In genomic region chr6:17636764-17637170, GRCm38 (mm10) we compare ENCODE assay signal across 8 mouse cellular contexts. TPM values are rescaled to one million over a fixed set of nuclear protein-coding genes. Genes with fewer than 3 reads are reported as not detected.
DNase-seq lines count a peak whose midpoint lies in the region; ATAC-seq and TF ChIP-seq lines count a peak whose summit lies in the region.

No protein-coding gene starts in this region.

- TF ChIP-seq EP300 in MEL (IDR thresholded peaks at IDR 0.05; ENCODE audit: low read depth in 1 of 2, low read length in 2 of 2), result peak in 1 of 2 experiments; percentile 27; a peak in 1 of 4 replicates
- no peak for TF ChIP-seq EP300 in lung, postnatal 0 days (IDR thresholded peaks at IDR 0.05)

- no peak overlapping the region; the same call in 1 of the 2 replicates for H3K27ac ChIP-seq in MEL (ENCODE audit: control insufficient read depth, low read depth, low read length)
- H3K27ac ChIP-seq in cerebellum, adult 2 months (ENCODE audit: insufficient read depth, low read length), result no peak overlapping the region
- H3K27ac ChIP-seq in hindbrain, embryonic 10.5 days, result peak overlapping the region; percentile 98
- H3K27ac ChIP-seq in lung, postnatal 0 days (ENCODE audit: low read length), result peak overlapping the region; percentile 97

- TF ChIP-seq RAD21 in MEL (IDR thresholded peaks at IDR 0.05; ENCODE audit: low read depth, low read length), result no peak

- under 1% methylated on average over 44 of the region's 45 CpGs for WGBS in cerebellum, adult 2 months
- under 1% methylated on average over 39 of the region's 45 CpGs for WGBS in hindbrain, embryonic 10.5 days
- 2% methylated on average over 33 of the region's 45 CpGs for WGBS in lung, postnatal 0 days

- ATAC-seq in lung, postnatal 0 days, result peak; percentile 96

- H3K27me3 ChIP-seq in MEL (ENCODE audit: control insufficient read depth in 1 of 2, insufficient read depth in 2 of 2, low read length in 2 of 2), result no peaks in the 10 kb centered on the region
- no peaks in the 10 kb centered on the region for H3K27me3 ChIP-seq in cerebellum, adult 2 months (ENCODE audit: control insufficient read depth, insufficient read depth, low read length)
- H3K27me3 ChIP-seq in hindbrain, embryonic 10.5 days (ENCODE audit: insufficient read depth, poor library complexity, severe bottlenecking), result no peaks in the 10 kb centered on the region
- no peaks in the 10 kb centered on the region for H3K27me3 ChIP-seq in lung, postnatal 0 days (replicated peaks; ENCODE audit: insufficient read depth, low read length)

- H3K4me3 ChIP-seq in MEL (ENCODE audit: control insufficient read depth in 1 of 2, insufficient read depth in 1 of 2, low read depth in 2 of 2, low read length in 2 of 2), result peak overlapping the region; percentile 35 to 73
- peak overlapping the region; percentile 74 for H3K4me3 ChIP-seq in cerebellum, adult 2 months (replicated peaks; ENCODE audit: insufficient read depth, low read depth, low read length)
- peak overlapping the region; percentile 91 for H3K4me3 ChIP-seq in hindbrain, embryonic 10.5 days
- peak overlapping the region; percentile 89 for H3K4me3 ChIP-seq in lung, postnatal 0 days (ENCODE audit: low read depth, low read length)

- peaks cover 30% of the 10 kb centered on the region for H3K79me2 ChIP-seq in MEL (ENCODE audit: control insufficient read depth, insufficient read depth, low read length, poor library complexity)

- peak; percentile 75 to 83; a peak in 3 of 4 replicates for TF ChIP-seq POLR2A in MEL (IDR thresholded peaks at IDR 0.05; ENCODE audit: control insufficient read depth in 1 of 2, insufficient read depth in 1 of 2, low read depth in 1 of 2, low read length in 2 of 2, poor library complexity in 1 of 2)
- peak; percentile 74 for TF ChIP-seq POLR2A in cerebellum, adult 2 months (IDR thresholded peaks at IDR 0.05; ENCODE audit: borderline replicate concordance, insufficient read depth, low read length)

- no peaks in the 10 kb centered on the region for H3K9me3 ChIP-seq in MEL (replicated peaks; ENCODE audit: insufficient read depth, low read length)
- H3K9me3 ChIP-seq in hindbrain, embryonic 10.5 days, result peaks cover 5% of the 10 kb centered on the region; the same call in 1 of the 2 replicates
- no peaks in the 10 kb centered on the region for H3K9me3 ChIP-seq in lung, postnatal 0 days (ENCODE audit: low read length)

- no peak for TF ChIP-seq CTCF in MEL (IDR thresholded peaks at IDR 0.05 in 2 of 3, conservative IDR thresholded peaks at IDR 0.05 in 1 of 3; ENCODE audit: control insufficient read depth in 1 of 3, insufficient read depth in 1 of 3, low read depth in 2 of 3, low read length in 3 of 3, poor library complexity in 1 of 3, severe bottlenecking in 1 of 3)
- TF ChIP-seq CTCF in cerebellum, adult 2 months (IDR thresholded peaks at IDR 0.05; ENCODE audit: borderline replicate concordance, insufficient read depth, low read depth, low read length), result no peak
- peak; percentile 23; the same call in 1 of the 2 replicates for TF ChIP-seq CTCF in lung, postnatal 0 days (IDR thresholded peaks at IDR 0.05)

- peaks cover 17 to 31% of the 10 kb centered on the region in 2 experiments for H3K4me1 ChIP-seq in MEL (ENCODE audit: control insufficient read depth in 1 of 2, insufficient read depth in 2 of 2, low read length in 2 of 2)
- no peaks in the 10 kb centered on the region; the same call in 1 of the 2 replicates for H3K4me1 ChIP-seq in cerebellum, adult 2 months (ENCODE audit: control insufficient read depth, insufficient read depth, low read length)
- H3K4me1 ChIP-seq in hindbrain, embryonic 10.5 days (replicated peaks), result peaks cover 18% of the 10 kb centered on the region
- peaks cover 5% of the 10 kb centered on the region; the same call in 1 of the 2 replicates for H3K4me1 ChIP-seq in lung, postnatal 0 days (ENCODE audit: insufficient read depth, low read depth, low read length)

- peaks cover 4 to 36% of the 10 kb centered on the region in 2 experiments; a peak in 3 of 4 replicates for H3K36me3 ChIP-seq in MEL (ENCODE audit: control insufficient read depth in 1 of 2, insufficient read depth in 2 of 2, low read length in 2 of 2)
- peaks cover 6% of the 10 kb centered on the region for H3K36me3 ChIP-seq in hindbrain, embryonic 10.5 days
- H3K36me3 ChIP-seq in lung, postnatal 0 days (ENCODE audit: insufficient read depth, low read length), result no peaks in the 10 kb centered on the region

- peak overlapping the region; percentile 76; the same call in 1 of the 2 replicates for H3K4me2 ChIP-seq in lung, postnatal 0 days (replicated peaks; ENCODE audit: low read depth, low read length)

- H3K9ac ChIP-seq in MEL (ENCODE audit: control insufficient read depth, low read depth, low read length, poor library complexity, severe bottlenecking), result peak overlapping the region; percentile 61
- H3K9ac ChIP-seq in lung, postnatal 0 days (replicated peaks; ENCODE audit: low read depth), result peak overlapping the region; percentile 90

- DNase-seq in MEL (ENCODE audit: low read depth, low spot score), result peak; percentile 94
- DNase-seq in cerebellum, adult 2 months, result peak; percentile 95 to 96
- DNase-seq in forelimb bud, embryonic 11.5 days (ENCODE audit: low read depth, low spot score), result peak; percentile 92
- peak; percentile 93 for DNase-seq in hindbrain, embryonic 10.5 days (ENCODE audit: low spot score)
- DNase-seq in layer of hippocampus, adult 9-11 months, result peak; percentile 97
- DNase-seq in lung, postnatal 0 days (ENCODE audit: low spot score), result peak; percentile 97
- peak; percentile 93 for DNase-seq in ovary, postnatal 14 days (ENCODE audit: low spot score)
- DNase-seq in thymus, postnatal 14 days, result peak; percentile 98

TF ChIP-seq in MEL, 35 proteins besides CTCF, POLR2A, EP300 and RAD21 (continues in another document):
- TF ChIP-seq ETS1 (IDR thresholded peaks at IDR 0.05; ENCODE audit: low read depth, low read length) (0 out of 2 replicates have a peak, but pooled peaks have one; percentile 34), KAT2A (conservative IDR thresholded peaks at IDR 0.05; ENCODE audit: low read depth, low read length) (no peak), POLR2AphosphoS2 (IDR thresholded peaks at IDR 0.05; ENCODE audit: low read length) (peak; percentile 84; the same call in 1 of the 2 replicates), MYB (IDR thresholded peaks at IDR 0.05; ENCODE audit: low read depth, low read length) (no peak), NELFE (IDR thresholded peaks at IDR 0.05; ENCODE audit: low read depth, low read length) (peak; percentile 79), MYC (IDR thresholded peaks at IDR 0.05; ENCODE audit: low read depth, low read length) (no peak), CHD1 (IDR thresholded peaks at IDR 0.05; ENCODE audit: low read depth, low read length) (no peak), MAZ (IDR thresholded peaks at IDR 0.05; ENCODE audit: low read depth, low read length) (no peak), GATA1 (IDR thresholded peaks at IDR 0.05; ENCODE audit: low read depth, low read length) (no peak), ZC3H11A (IDR thresholded peaks at IDR 0.05; ENCODE audit: low read depth, low read length) (no peak), TAL1 (IDR thresholded peaks at IDR 0.05; ENCODE audit: low read length) (no peak), MXI1 (IDR thresholded peaks at IDR 0.05; ENCODE audit: low read depth, low read length) (peak; percentile 63), SMC3 (IDR thresholded peaks at IDR 0.05; ENCODE audit: low read depth, low read length) (no peak), MAX (IDR thresholded peaks at IDR 0.05; ENCODE audit: low read length) (no peak; the same call in 1 of the 2 replicates), USF2 (IDR thresholded peaks at IDR 0.05; ENCODE audit: borderline replicate concordance in 1 of 2, insufficient read depth in 1 of 2, low read depth in 1 of 2, low read length in 2 of 2) (no peak), UBTF (IDR thresholded peaks at IDR 0.05; ENCODE audit: borderline replicate concordance, insufficient read depth, low read depth, low read length) (no peak), POLR2AphosphoS5 (IDR thresholded peaks at IDR 0.05; ENCODE audit: borderline replicate concordance, low read depth, low read length) (no peak), ZKSCAN1 (IDR thresholded peaks at IDR 0.05; ENCODE audit: low read depth, low read length) (no peak), USF1 (IDR thresholded peaks at IDR 0.05; ENCODE audit: low read depth, low read length) (peak; percentile 79), SIN3A (IDR thresholded peaks at IDR 0.05; ENCODE audit: low read length) (no peak), GABPA (IDR thresholded peaks at IDR 0.05; ENCODE audit: low read depth, low read length) (no peak), JUND (IDR thresholded peaks at IDR 0.05; ENCODE audit: low read depth, low read length) (no peak), MAFK (IDR thresholded peaks at IDR 0.05; ENCODE audit: borderline replicate concordance, low read depth, low read length) (no peak), ZNF384 (IDR thresholded peaks at IDR 0.05; ENCODE audit: low read depth, low read length) (no peak), TCF12 (IDR thresholded peaks at IDR 0.05; ENCODE audit: low read depth, low read length) (peak; percentile 54; the same call in 1 of the 2 replicates), BHLHE40 (IDR thresholded peaks at IDR 0.05; ENCODE audit: borderline replicate concordance, low read depth, low read length) (no peak), MEF2A (IDR thresholded peaks at IDR 0.05; ENCODE audit: extremely low read depth, insufficient replicate concordance, low read depth, low read length, poor library complexity, severe bottlenecking) (no peak), HCFC1 (IDR thresholded peaks at IDR 0.05; ENCODE audit: low read depth, low read length) (0 out of 2 replicates have a peak, but pooled peaks have one; percentile 22), CHD2 (IDR thresholded peaks at IDR 0.05; ENCODE audit: low read length) (no peak)

RNA-seq across cellular contexts. Expression of gene Capza2, which starts 0.7 kb away (rescaled TPM):
- 67.8 and 69.5 TPM in 2 replicates for total RNA-seq in MEL (2012; rRNA removed)
- 100 to 1,000 TPM in 1 of 2 experiments, 10 to 100 TPM in 1; 84.7 to 251 TPM for polyA plus RNA-seq in MEL (2012; ENCODE audit: insufficient read depth in 1 of 2, insufficient read length in 2 of 2, low read depth in 1 of 2, low replicate concordance in 2 of 2, missing spikeins in 1 of 2)
- 124 TPM in 2 replicates for polyA plus RNA-seq in cerebellum, adult 2 months (2012; rRNA removed)
- polyA plus RNA-seq in hindbrain, embryonic 10.5 days (2016; fragmentation: Nextera tagmentation; extraction: Ambion mirVana), result 172 and 213 TPM in 2 replicates
- polyA plus RNA-seq in lung, postnatal 0 days (2015; fragmentation: Nextera tagmentation; extraction: Ambion mirVana), result 198 and 202 TPM in 2 replicates

RNA-seq across cellular contexts. Expression of gene St7, which starts 56.0 kb away (rescaled TPM):
- total RNA-seq in MEL (2012; rRNA removed), result 34.4 and 38.9 TPM in 2 replicates
- polyA plus RNA-seq in MEL (2012; ENCODE audit: insufficient read depth in 1 of 2, insufficient read length in 2 of 2, low read depth in 1 of 2, low replicate concordance in 2 of 2, missing spikeins in 1 of 2), result 10 to 100 TPM in 1 of 2 experiments, not detected in 1; 48.5 TPM
- 23.8 and 28.2 TPM in 2 replicates for polyA plus RNA-seq in cerebellum, adult 2 months (2012; rRNA removed)
- 22.8 and 34.8 TPM in 2 replicates for polyA plus RNA-seq in hindbrain, embryonic 10.5 days (2016; fragmentation: Nextera tagmentation; extraction: Ambion mirVana)
- 23.7 and 24.5 TPM in 2 replicates for polyA plus RNA-seq in lung, postnatal 0 days (2015; fragmentation: Nextera tagmentation; extraction: Ambion mirVana)

Comparison
In these comparisons a context has a peak if more than half of its experiments do, and no peak if none do; other contexts are left out.
1. H3K27ac ChIP-seq: peak in hindbrain, embryonic 10.5 days (single experiment) and lung, postnatal 0 days (single experiment); none in MEL (single experiment) and cerebellum, adult 2 months (single experiment).
2. Peak in every context shown above with its lines, with median percentiles within 50 percentile points of each other: DNase-seq and H3K4me3 ChIP-seq.